Mouse (Mus musculus): ENCODE data around the gene 4921517D22Rik.
A peak's percentile ranks its signal among the peaks of the same experiment; 100 is the strongest.

Gene 4921517D22Rik

DNA sequence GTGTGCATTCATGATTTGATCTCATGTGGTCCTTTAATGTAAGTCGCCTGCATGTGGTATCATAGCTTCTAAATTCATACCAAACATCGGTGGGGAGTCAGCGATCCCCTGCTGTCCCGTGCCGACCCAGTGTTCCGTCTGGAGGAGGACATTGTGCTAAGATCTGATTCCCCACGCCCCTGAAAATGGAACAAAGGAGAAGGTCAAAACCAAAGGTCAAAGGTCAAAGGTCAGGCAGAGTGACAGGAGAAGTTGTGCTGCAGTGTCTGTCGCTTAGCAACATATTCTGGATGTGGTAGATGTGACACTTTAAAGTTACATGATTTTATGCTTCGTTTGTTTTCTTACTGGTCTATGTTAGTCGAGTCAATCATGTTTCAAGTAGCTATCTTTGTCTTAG, 2.4 kb downstream of the 4921517D22Rik start:
- DNase-seq (ENCODE audit: low spot score in 2 of 2), result no peak

DNA sequence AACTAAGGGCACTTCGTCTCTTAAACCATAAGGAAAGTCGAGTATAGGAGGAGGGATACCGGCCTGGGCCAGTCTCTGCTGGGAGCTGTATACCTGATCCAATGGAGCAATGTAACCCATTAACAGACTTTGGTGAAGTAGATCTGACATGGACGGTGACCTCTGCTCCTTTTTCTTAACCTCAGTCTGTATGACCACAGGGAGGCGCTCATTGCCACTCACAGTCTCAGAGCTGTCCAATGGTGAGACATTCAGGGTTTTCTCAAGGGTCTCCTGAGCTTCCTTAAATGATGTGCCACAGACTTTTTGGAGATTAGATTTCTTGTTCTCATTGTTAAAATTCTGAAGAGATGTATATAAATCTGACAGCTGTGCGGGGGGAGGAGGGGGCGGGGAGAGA, 3.3 kb downstream of the 4921517D22Rik start:
- no peak for DNase-seq (ENCODE audit: low spot score in 2 of 2)

DNA sequence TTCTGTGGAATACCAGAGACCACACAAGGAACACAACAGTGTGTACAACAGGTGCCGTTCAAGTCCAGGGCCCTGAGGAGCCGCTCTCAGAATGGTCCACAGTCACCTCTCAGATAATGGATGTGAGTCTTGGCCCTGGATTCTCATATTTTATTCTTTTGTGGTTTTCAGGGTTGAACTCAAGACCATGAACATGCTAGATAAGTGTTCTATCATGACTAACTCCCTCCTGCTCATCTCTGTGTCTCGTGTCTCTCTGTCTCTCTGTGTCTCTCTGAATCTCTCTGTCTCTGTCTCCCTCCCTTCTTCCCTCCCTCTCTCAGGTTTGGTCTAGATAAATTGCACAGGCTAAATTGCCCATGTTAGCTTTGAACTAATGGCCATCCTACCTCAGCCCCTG, 4.1 kb downstream of the 4921517D22Rik start:
- no peak for DNase-seq (ENCODE audit: low spot score in 2 of 2)

DNA sequence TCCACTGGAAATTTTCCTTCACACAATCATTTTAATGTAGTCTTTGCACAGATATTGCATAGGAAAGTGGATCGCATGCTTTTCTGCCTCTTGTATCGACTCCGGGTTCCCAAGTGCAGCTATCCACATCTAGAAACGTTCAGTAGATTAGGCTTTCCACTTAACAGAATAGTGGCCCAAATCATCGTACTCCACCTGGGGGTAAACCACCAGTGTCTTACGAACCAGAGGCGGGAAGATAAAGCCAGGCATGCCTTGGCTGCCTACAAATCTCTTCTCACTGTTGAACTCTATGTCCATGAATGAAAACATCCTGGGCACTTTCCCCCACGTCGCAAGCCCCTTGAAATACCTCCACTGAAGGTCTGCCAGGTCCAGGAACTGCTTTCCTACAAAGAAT, 4.6 kb downstream of the 4921517D22Rik start:
- no peak for DNase-seq (ENCODE audit: low spot score in 2 of 2)

- DNase-seq (ENCODE audit: low spot score in 2 of 2), result peak in 1 of 2 experiments; percentile 41
Measured at GRCm38 (mm10) chr13:59688338-59688770, 5.6 kb downstream of the 4921517D22Rik start.

DNA sequence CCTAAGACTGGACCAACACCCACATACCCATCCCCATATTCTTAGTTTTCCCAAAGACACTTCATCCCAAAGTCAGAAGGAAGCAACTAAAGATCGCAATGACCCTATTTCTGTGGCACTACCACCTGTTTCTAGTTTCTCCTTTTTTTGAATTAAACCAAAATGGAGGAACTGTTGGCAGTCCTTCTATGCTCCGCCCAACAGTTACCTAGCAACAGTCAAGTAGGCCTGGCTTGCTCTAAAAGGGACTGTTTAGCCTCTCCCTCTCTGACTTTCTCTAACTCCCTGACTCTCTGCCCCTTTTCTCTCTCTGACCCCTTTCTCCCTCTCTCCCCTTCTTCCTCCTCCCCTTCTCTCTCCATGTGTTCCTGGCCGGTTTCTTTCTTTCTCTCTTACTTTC, 8.7 kb downstream of the 4921517D22Rik start:
- no peak for DNase-seq (ENCODE audit: low spot score in 2 of 2)

DNA sequence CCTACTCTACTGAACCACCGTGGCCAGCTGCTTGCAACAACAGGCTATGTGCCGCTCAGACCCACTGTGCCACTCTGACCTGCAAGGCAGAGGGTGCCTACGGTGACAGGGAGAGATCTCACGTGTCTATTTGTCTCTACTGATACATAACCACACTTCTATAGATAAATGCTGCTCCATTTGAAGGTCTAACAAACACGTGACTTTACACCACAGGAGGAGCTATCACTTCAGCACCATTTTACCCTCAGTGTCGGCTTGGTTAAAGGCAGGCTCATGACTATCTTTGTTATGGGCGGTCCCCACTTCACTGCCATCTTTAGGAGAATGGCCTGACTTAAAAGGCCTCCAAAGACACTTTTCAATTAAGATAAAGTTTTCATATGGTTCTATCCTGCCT, 11.3 kb downstream of the 4921517D22Rik start:
- DNase-seq (ENCODE audit: low spot score in 2 of 2), result no peak

DNA sequence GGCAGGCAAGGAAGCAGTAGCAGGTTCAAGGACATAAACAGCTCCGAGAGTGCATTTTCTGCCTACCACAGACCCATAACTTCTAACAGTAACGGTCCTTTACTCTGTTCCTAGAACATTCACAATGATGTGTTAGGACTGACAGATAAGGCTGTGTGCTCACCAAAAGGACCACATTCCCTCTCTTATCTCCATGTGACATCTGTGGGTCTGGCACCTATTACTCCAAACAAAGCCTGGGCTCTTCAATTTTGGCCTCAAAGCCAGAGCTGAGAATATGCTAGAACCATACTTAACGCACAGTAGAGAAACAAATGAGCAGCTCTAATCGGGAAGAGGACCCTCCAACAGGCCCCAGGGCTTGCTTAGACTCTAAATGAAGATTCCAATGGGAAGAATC, 14.0 kb downstream of the 4921517D22Rik start:
- DNase-seq (ENCODE audit: low spot score in 2 of 2), result no peak

- DNase-seq (ENCODE audit: low spot score in 2 of 2), result no peak
Measured at GRCm38 (mm10) chr13:59679306-59679705, 14.6 kb downstream of the 4921517D22Rik start.

DNA sequence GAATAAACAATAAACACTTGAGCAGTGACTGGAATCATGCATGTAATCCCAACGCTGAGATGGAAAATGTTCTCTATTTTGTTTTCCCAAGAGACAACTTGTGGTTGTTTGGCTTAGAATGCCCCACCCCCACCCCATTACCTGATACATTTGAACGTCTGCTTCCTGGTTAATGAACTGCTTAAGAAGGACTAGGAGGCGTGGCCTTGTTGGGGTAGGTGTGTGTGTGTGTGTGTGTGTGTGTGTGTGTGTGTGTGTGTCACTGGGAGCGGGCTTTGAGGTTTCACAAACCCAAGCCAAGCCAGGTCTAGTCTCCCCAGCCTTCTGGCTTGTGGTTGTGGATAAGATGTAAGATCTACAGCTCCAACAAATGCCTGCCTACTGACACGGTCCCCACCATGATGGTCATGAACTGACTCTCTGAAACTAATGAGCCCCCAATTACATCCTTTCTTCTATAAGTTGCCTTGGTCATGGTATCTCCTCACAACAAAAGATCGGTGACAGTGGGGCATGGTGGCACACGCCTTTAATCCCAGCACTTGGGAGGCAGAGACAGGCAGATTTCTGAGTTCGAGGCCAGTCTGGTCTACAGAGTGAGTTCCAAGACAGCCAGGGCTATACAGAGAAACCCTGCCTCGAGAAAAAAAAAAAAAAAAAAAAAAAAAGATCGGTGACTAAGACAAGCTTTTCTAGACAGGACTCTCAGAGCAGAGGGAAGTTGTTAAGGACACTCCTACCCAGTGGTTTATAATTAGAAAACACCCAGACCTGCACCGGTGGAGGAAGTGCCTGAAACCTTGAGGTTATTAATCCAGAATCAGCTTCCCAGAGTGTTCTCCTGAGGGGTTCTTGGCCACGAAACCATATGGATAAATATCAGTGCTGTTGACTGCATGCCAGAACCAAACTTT, 17.3 kb downstream of the 4921517D22Rik start:
- no peak for DNase-seq (ENCODE audit: low spot score in 2 of 2)

- peak; percentile 72 to 78 for DNase-seq (ENCODE audit: low spot score in 2 of 2)
Measured at GRCm38 (mm10) chr13:59675151-59676011, 18.5 kb downstream of the 4921517D22Rik start, which contains the start of gene Golm1. Gene Golm1, minus strand, starts transcription at chr13:59675811.

- peak in 1 of 2 experiments; percentile 54 for DNase-seq (ENCODE audit: low spot score in 2 of 2)
Measured at GRCm38 (mm10) chr13:59674761-59675150, 19.2 kb downstream of the 4921517D22Rik start.

GRCm38 (mm10) chr13:59674215-59674614, 19.7 kb downstream of the 4921517D22Rik start:
- no peak for DNase-seq (ENCODE audit: low spot score in 2 of 2)

DNA sequence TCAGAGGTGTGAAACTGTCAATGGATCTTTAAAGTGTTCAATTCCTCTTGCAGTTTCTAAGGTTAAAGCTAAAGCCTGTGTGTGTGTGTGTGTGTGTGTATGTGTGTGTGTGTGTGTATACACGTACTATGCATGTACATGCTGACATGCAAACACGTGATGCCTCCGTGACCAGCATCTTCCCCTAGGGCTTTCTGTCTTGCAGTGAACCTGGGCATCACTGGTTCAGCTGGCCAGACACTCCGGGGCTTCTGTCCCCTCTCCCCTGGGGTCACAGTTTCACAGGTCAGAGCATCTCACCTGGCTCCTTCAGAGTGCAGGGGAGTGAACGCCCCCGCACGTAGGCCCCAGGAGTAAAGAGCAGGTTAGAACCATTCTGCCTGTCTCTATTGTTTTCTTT, 20.3 kb downstream of the 4921517D22Rik start:
- no peak for DNase-seq (ENCODE audit: low spot score in 2 of 2)

GRCm38 (mm10) chr13:59672248-59672647, 21.7 kb downstream of the 4921517D22Rik start:
- DNase-seq (ENCODE audit: low spot score in 2 of 2), result no peak

GRCm38 (mm10) chr13:59671521-59671920, 22.4 kb downstream of the 4921517D22Rik start:
- DNase-seq (ENCODE audit: low spot score in 2 of 2), result no peak

DNA sequence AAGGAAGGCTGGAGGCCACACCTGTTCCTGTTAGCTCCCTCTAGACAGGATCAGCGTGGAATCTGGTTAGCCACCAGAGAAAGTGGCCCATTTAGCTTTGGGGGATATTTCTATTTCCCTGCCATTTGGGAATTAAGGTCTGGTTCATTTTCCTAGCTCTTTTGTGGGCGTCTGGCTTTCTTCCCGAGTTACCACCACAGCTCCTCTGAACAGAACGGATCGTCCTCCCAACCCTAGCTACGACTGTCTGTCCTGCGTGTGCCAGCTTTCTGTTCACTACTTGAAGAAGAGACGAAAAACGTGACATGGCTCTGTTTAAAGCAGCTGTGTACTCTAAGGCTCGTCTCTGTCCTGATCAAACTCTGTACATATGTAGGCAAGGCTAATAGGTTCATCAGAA, 24.0 kb downstream of the 4921517D22Rik start:
- no peak for DNase-seq (ENCODE audit: low spot score in 2 of 2)

DNA sequence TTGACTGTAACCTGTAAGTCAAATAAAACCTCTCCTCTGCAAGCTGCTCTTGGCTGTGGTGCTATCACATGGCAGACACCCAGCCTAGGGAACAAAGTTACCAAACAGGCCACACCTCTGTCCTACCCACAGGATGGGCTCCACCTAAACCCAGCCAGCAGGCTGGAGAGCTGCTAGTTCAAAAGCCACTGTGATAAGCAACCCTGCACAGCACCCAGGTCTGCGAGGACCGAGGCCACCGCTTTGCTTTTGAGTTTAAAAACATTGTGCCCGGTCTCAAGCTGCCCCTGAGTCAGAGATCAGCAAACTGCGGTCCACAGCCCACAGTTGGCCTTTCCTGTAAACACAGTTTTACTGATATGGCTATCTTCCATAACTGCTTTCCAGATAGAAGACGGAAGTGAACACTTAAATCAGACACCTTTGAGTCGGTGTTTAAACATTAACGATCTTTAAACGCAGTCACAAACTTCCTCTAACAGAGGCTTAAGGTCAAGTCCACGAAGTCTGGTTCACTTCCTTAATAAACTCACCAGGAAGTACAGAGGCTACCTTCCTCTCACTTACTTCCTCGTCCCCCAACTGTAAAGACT, 25.3 kb downstream of the 4921517D22Rik start:
- peak; percentile 67 to 74 for DNase-seq (ENCODE audit: low spot score in 2 of 2)

DNA sequence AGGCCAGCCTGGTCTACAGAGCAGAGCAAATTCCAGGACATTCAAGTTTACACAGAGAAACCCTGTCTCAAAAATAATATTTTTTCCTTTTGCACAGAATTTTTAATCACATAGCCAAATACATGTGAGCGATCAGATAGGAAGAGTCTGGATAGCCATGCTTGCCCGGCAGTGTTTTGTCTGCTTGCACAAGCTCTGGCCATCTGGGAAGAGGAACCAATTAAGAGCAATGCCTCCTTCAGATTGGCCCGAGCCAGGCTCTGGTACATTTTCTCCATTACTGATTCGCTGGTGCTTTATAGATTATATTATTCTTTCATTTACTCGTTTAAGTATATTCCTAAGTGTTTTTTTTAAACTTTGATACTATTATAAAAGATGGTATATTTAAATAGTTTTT, 26.1 kb downstream of the 4921517D22Rik start:
- no peak for DNase-seq (ENCODE audit: low spot score in 2 of 2)

DNA sequence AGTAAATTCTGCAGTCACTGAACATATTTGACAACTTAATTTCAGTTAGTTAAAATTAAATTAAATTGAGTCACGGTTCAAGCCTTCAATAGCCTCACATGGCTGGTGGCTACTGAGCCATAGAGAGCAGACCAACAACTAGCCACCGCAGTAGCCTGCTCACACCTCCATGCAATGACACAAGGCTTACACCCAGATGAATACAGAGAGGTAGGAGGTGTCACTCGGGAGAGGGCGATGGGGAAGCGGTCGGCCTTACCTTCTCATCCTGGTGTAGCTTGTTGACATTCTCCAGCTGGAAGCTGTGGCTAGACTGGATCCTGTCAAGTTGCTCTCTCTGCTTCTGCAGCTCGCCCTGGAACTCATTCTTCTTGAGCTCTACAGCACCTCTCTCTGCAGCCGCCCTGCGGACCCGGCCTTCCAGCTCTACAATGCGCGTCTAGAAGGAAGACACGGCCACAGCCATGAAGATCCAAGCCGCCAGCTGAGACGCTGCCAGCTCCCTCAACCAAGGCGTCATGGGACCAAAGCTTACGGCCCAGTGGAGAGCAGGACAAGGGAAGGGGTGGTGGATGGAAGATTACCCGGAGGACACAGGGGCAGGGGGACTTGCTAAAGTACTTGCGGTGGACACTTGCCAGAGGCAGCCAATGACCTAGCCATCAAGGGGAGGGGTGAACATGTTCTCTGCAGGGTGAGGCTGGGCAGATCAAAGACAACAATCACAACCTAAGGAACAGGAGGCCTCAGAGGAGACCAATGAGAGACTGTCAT, 29.8 kb downstream of the 4921517D22Rik start:
- DNase-seq (ENCODE audit: low spot score in 2 of 2), result no peak

GRCm38 (mm10) chr13:59661966-59662365, 31.9 kb downstream of the 4921517D22Rik start:
- DNase-seq (ENCODE audit: low spot score in 2 of 2), result no peak
